Mouse (Mus musculus): ENCODE data around the gene Lrrc4b. TPM values are rescaled to one million over a fixed set of nuclear protein-coding genes. Genes with fewer than 3 reads are reported as not detected.

Gene Lrrc4b
- polyA plus RNA-seq, 1 experiment from 2014 or later = 18.1 TPM

GRCm38 (mm10) chr7:44439696-44440095 is 10.9 kb downstream of the Lrrc4b start:
- H3K27me3 ChIP-seq (replicated peaks) = no peaks in the 10 kb centered on the region
- H3K9me3 ChIP-seq = no peaks in the 10 kb centered on the region
- no peak overlapping the region for H3K27ac ChIP-seq
- no peak overlapping the region for H3K4me2 ChIP-seq
- no peak for ATAC-seq (replicated peaks)
- peaks cover 41% of the 10 kb centered on the region for H3K4me1 ChIP-seq
- no peak overlapping the region for H3K4me3 ChIP-seq
- WGBS = 81% methylated on average over 2 of the region's 2 CpGs
- no peak overlapping the region for H3K9ac ChIP-seq
- no peaks in the 10 kb centered on the region for H3K36me3 ChIP-seq (replicated peaks)

GRCm38 (mm10) chr7:44440479-44440878 is 11.7 kb downstream of the Lrrc4b start:
- H3K4me3 ChIP-seq = no peak overlapping the region
- 84% methylated on average over 1 of the region's 1 CpGs for WGBS
- no peak overlapping the region for H3K4me2 ChIP-seq
- no peaks in the 10 kb centered on the region for H3K9me3 ChIP-seq
- H3K36me3 ChIP-seq (replicated peaks) = no peaks in the 10 kb centered on the region
- H3K27ac ChIP-seq = peak overlapping the region; percentile 99
- no peak overlapping the region for H3K9ac ChIP-seq
- ATAC-seq (replicated peaks) = no peak
- H3K4me1 ChIP-seq = peaks cover 49% of the 10 kb centered on the region
- H3K27me3 ChIP-seq (replicated peaks) = no peaks in the 10 kb centered on the region

- WGBS = 0% methylated on average over 1 of the region's 1 CpGs
- H3K9ac ChIP-seq = peak overlapping the region; percentile 100
- H3K4me2 ChIP-seq = peak overlapping the region; percentile 88
- H3K4me1 ChIP-seq = peaks cover 56% of the 10 kb centered on the region
- peak overlapping the region; percentile 99 for H3K27ac ChIP-seq
- peak overlapping the region; percentile 87 for H3K4me3 ChIP-seq
- no peaks in the 10 kb centered on the region for H3K36me3 ChIP-seq (replicated peaks)
- H3K9me3 ChIP-seq = no peaks in the 10 kb centered on the region
- ATAC-seq (replicated peaks) = peak; percentile 1; the same call in 1 of the 2 replicates
- no peaks in the 10 kb centered on the region for H3K27me3 ChIP-seq (replicated peaks)
Observed at GRCm38 (mm10) chr7:44441180-44441579, 12.4 kb downstream of the Lrrc4b start.

GRCm38 (mm10) chr7:44441648-44442109 is 12.9 kb downstream of the Lrrc4b start:
- Histone ChIP-seq H3K9ac (peak overlapping the region; percentile 100), H3K4me1 (peaks cover 61% of the 10 kb centered on the region)
- WGBS = 0% methylated on average over 14 of the region's 14 CpGs

GRCm38 (mm10) chr7:44442407-44442821 is 13.6 kb downstream of the Lrrc4b start:
- Histone ChIP-seq H3K4me2 (peak overlapping the region; percentile 88), H3K9ac (peak overlapping the region; percentile 100), H3K27ac (peak overlapping the region; percentile 99), H3K36me3 (replicated peaks) (0 out of 2 replicates have a peak, but pooled peaks cover 4% of the 10 kb centered on the region), H3K27me3 (replicated peaks) (no peaks in the 10 kb centered on the region), H3K9me3 (no peaks in the 10 kb centered on the region), H3K4me3 (peak overlapping the region; percentile 87), H3K4me1 (peaks cover 64% of the 10 kb centered on the region)
- WGBS = 0% methylated on average over 14 of the region's 14 CpGs
- ATAC-seq (replicated peaks) = peak; percentile 28

More at GRCm38 (mm10) chr7:44441648-44442109, 12.9 kb downstream of the Lrrc4b start:
- ATAC-seq (replicated peaks) = peak; percentile 75
- Histone ChIP-seq H3K9me3 (no peaks in the 10 kb centered on the region), H3K4me3 (peak overlapping the region; percentile 87), H3K36me3 (replicated peaks) (0 out of 2 replicates have a peak, but pooled peaks cover 4% of the 10 kb centered on the region), H3K27me3 (replicated peaks) (no peaks in the 10 kb centered on the region), H3K27ac (peak overlapping the region; percentile 99), H3K4me2 (peak overlapping the region; percentile 88)

- Histone ChIP-seq H3K36me3 (replicated peaks) (peaks cover 11% of the 10 kb centered on the region; the same call in 1 of the 2 replicates), H3K9ac (peak overlapping the region; percentile 100), H3K4me1 (peaks cover 63% of the 10 kb centered on the region), H3K4me3 (peak overlapping the region; percentile 87), H3K27me3 (replicated peaks) (no peaks in the 10 kb centered on the region), H3K9me3 (no peaks in the 10 kb centered on the region), H3K4me2 (peak overlapping the region; percentile 88), H3K27ac (peak overlapping the region; percentile 99)
- ATAC-seq (replicated peaks) = peak; percentile 28
- 5% methylated on average over 20 of the region's 20 CpGs for WGBS
Observed at GRCm38 (mm10) chr7:44443268-44444173, 14.7 kb downstream of the Lrrc4b start.

- H3K4me1 ChIP-seq = peaks cover 72% of the 10 kb centered on the region
- peak overlapping the region; percentile 100 for H3K9ac ChIP-seq
- no peaks in the 10 kb centered on the region for H3K27me3 ChIP-seq (replicated peaks)
- H3K27ac ChIP-seq = peak overlapping the region; percentile 28; the same call in 1 of the 2 replicates
- 33% methylated on average over 29 of the region's 29 CpGs for WGBS
- no peak for ATAC-seq (replicated peaks)
- H3K36me3 ChIP-seq (replicated peaks) = peaks cover 16% of the 10 kb centered on the region; the same call in 1 of the 2 replicates
- H3K4me2 ChIP-seq = peak overlapping the region; percentile 88
- peak overlapping the region; percentile 87 for H3K4me3 ChIP-seq
- H3K9me3 ChIP-seq = no peaks in the 10 kb centered on the region
Observed at GRCm38 (mm10) chr7:44444886-44445527, 16.2 kb downstream of the Lrrc4b start.

- Histone ChIP-seq H3K4me1 (peaks cover 73% of the 10 kb centered on the region), H3K9ac (peak overlapping the region; percentile 100; the same call in 1 of the 2 replicates), H3K36me3 (replicated peaks) (peaks cover 21% of the 10 kb centered on the region), H3K27ac (peak overlapping the region; percentile 28; the same call in 1 of the 2 replicates), H3K27me3 (replicated peaks) (no peaks in the 10 kb centered on the region), H3K4me3 (peak overlapping the region; percentile 87), H3K9me3 (no peaks in the 10 kb centered on the region), H3K4me2 (peak overlapping the region; percentile 88)
- WGBS = 36% methylated on average over 7 of the region's 7 CpGs
- no peak for ATAC-seq (replicated peaks)
Observed at GRCm38 (mm10) chr7:44445528-44445923, 16.7 kb downstream of the Lrrc4b start.

GRCm38 (mm10) chr7:44446070-44446855 is 17.4 kb downstream of the Lrrc4b start:
- Histone ChIP-seq H3K9me3 (no peaks in the 10 kb centered on the region), H3K9ac (peak overlapping the region; percentile 22), H3K27ac (peak overlapping the region; percentile 48; the same call in 1 of the 2 replicates), H3K4me1 (peaks cover 69% of the 10 kb centered on the region), H3K4me2 (peak overlapping the region; percentile 88), H3K4me3 (peak overlapping the region; percentile 87), H3K27me3 (replicated peaks) (no peaks in the 10 kb centered on the region), H3K36me3 (replicated peaks) (peaks cover 21% of the 10 kb centered on the region)
- ATAC-seq (replicated peaks) = no peak
- 44% methylated on average over 12 of the region's 12 CpGs for WGBS

- peaks cover 29% of the 10 kb centered on the region for H3K36me3 ChIP-seq (replicated peaks)
- no peak overlapping the region for H3K4me3 ChIP-seq
- WGBS = 15% methylated on average over 3 of the region's 3 CpGs
- no peak overlapping the region for H3K9ac ChIP-seq
- no peaks in the 10 kb centered on the region for H3K9me3 ChIP-seq
- H3K27ac ChIP-seq = 0 out of 2 replicates have a peak overlapping the region, but pooled peaks have one; percentile 41
- H3K4me2 ChIP-seq = no peak overlapping the region
- H3K27me3 ChIP-seq (replicated peaks) = no peaks in the 10 kb centered on the region
- ATAC-seq (replicated peaks) = no peak
- peaks cover 45% of the 10 kb centered on the region for H3K4me1 ChIP-seq
Observed at GRCm38 (mm10) chr7:44453256-44453655, 24.4 kb downstream of the Lrrc4b start.

- Histone ChIP-seq H3K36me3 (replicated peaks) (peaks cover 41% of the 10 kb centered on the region), H3K27me3 (replicated peaks) (no peaks in the 10 kb centered on the region)
- no peak for ATAC-seq (replicated peaks)
Observed at GRCm38 (mm10) chr7:44456302-44456701, 27.5 kb downstream of the Lrrc4b start.

More at GRCm38 (mm10) chr7:44456302-44456701, 27.5 kb downstream of the Lrrc4b start:
- no peak overlapping the region for H3K4me3 ChIP-seq
- H3K4me2 ChIP-seq = no peak overlapping the region
- H3K27ac ChIP-seq = no peak overlapping the region
- H3K9ac ChIP-seq = no peak overlapping the region
- peaks cover 23% of the 10 kb centered on the region for H3K4me1 ChIP-seq
- no peaks in the 10 kb centered on the region for H3K9me3 ChIP-seq
- WGBS = 93% methylated on average over 1 of the region's 1 CpGs

Measured in midbrain, embryonic 15.5 days (tissue).